Mouse (Mus musculus) 3134 (cell line): Measurements from ENCODE around the gene Olfr17.
"Not testable (repeated sequence)": the region's sequence is repeated elsewhere in the genome, so short reads cannot be mapped to it uniquely, and the experiment has no call there.

Experiments
- DNase-seq: peaks from one replicate; pipeline ENCODE4 v3.0.0-alpha.2; 2011; ENCODE audit warnings: low spot score; ENCODE audit not compliant: insufficient read length; ENCODE audit errors: extremely low read depth

Olfr17 gene

DNA sequence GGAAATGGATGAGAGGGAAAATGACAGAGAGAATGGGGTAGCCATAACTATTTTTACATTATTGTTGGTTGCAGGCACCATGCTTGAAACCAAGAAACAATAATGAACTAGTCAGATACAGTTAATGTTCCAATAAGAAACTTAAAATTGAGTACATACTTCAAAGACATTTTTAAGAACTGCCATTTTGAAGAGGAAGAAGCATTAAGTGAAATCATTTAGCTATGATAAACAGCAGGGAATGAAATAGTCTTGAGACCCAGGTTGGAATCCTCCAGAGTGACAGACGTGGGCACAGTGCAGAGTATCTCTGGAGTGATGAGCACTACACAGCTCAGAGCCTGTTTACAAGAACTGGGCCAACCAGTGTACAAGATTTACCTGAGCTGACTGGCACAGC is at the start of gene Olfr17:
Olfr17 (plus strand) TSS at position 301 of the 400 bp plus-strand sequence.
- no peak for DNase-seq

DNA sequence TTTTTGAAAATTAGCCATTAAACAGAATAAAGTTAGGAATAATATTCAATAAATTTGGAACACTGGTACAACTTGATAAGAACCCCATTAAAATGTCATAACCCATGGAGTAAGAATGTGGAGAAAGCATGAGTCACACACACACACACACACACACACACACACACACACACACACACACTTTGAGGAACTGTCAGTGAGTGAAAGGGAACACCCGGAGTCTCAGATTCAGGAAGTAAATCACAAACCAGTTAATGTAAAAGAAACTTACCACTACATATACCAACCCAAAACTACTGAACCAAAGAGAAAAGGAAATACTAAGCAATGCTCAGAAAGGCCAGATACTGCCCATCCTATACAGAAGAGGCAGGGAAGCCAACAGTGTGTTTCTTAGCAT is 48.6 kb upstream of the Olfr17 start:
- DNase-seq: no peak

DNA sequence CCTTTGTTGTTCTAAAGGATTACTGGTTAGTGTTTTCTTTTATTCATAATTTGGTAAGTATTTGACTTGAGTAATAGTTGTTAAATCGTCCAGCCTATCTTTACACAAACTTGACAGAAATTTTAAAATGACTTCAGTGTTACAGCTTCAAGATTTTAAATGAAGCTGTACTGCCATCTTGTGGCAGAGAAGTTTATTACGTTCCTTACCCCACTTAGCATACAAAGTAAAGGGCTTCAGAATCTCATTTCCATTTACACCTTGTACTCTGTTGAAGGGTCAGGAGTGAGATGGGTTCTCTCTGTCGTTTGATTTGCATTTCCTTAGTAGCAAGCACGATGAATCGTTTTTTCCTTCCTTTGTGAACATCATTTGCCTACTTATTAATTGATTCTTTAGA is 47.2 kb upstream of the Olfr17 start:
- no peak for DNase-seq

DNA sequence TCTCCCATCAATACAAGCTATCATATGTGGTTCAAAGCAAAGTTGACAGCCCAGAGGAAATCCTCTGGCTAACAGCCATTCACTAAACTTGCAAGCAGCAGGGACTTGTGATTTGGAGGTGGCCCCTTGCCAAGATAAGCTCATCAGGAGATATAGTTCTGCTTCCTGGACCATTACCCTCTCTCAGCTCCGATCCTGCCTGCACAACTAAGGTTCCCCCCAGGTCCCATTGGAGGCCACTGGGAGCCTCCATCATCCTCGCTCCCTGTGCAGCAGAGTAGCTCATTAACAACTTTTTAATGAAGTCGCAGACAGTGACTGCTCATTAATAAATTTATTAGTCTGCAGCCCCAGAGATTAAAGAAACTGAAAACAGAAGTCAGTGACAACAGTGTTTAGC is 45.4 kb upstream of the Olfr17 start:
- no peak for DNase-seq

DNA sequence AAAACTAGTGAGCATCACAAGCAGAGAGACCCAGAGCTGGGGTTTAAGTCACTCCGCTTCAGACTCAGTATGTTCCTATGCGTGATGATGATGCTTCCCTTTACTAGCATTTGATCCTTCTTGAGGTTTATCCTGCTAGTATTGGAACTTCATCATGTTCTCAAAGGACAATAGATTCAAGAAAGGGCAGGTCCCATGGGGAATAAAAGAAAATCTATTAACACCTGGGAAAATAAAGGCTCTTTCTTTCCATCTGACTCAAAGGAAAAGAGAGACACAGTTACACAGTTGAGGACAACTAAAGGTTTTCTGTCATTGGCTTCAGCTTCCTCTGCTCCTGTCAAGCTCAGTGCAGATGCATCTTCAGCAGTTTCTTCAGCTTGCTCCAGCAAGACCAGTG is 22.3 kb upstream of the Olfr17 start, which contains the start of gene Olfr714:
Olfr714 (plus strand) TSS at position 301 of the 400 bp plus-strand sequence.
- DNase-seq: no peak

DNA sequence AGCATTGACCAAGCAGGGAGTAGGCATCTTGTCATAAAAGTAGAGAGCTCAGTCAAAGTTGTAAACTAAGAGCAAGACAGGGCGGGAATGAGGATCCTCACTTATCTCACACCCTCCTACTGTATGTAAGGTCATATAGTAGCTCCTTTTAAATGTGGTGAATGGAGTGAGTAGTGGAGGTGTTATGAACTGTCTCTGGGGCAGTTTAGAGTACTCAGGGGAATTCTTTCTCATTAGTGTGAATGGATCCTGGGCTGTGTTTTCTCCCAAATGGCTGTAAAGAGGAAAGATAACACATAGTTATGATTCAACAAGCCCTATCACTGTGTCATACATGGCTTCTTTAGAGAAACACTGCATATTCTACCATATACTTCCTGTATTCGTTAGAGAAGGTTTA is 17.2 kb downstream of the Olfr17 start, which contains the start of gene Olfr715b:
Olfr715b (minus strand) TSS at position 101 of the 400 bp plus-strand sequence.
- not testable (repeated sequence) for DNase-seq

DNA sequence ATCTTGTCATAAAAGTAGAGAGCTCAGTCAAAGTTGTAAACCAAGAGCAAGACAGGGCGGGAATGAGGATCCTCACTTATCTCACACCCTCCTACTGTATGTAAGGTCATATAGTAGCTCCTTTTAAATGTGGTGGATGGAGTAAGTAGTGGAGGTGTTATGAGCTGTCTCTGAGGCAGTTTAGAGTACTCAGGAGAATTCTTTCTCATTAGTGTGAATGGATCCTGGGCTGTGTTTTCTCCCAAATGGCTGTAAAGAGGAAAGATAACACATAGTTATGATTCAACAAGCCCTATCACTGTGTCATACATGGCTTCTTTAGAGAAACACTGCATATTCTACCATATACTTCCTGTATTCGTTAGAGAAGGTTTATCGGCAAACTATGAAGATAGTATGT is 38.0 kb downstream of the Olfr17 start, which contains the start of gene Olfr715:
Olfr715 (minus strand) TSS at position 101 of the 400 bp plus-strand sequence.
- not testable (repeated sequence) for DNase-seq

DNA sequence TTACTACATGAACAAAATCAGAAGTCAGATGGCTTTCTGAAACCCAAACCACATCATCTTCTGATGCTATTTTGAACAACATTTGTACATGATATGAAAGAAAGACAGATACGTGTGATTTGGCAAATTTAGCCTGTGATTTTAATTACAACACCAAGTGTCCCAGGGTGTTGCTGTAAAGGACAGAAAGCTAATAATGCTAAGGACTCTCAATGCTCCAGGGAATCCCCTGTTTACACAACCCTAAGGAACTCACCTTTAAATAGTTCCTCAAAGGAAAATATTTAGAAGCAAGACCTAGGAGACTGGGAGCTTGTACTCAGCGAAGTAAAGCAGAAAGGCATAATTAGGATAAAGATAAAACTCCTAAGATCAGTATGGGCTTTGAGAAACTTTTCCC is 45.0 kb downstream of the Olfr17 start, which contains the start of gene Olfr716:
Olfr716 (plus strand) TSS at position 301 of the 400 bp plus-strand sequence.
- not testable (repeated sequence) for DNase-seq
